Mouse (Mus musculus) thymus, postnatal 0 days (tissue): Measurements from ENCODE around the gene Mgat4d. TPM values are rescaled to one million over a fixed set of nuclear protein-coding genes. Genes with fewer than 3 reads are reported as not detected.

ENCODE experiments used
- polyA plus RNA-seq: library from polyadenylated mRNA; unstranded; fragments of >200 nt; fragmentation: Nextera tagmentation; extraction: Ambion mirVana; gene quantifications from 2 replicates; pipeline ENCODE4 v1.2.1, GENCODE M21; 2015

Mgat4d gene
- polyA plus RNA-seq, 1 experiment from 2014 or later, result not detected

Other genes starting within 250 kb of the Mgat4d start
- 1.2 and 1.4 TPM in 2 replicates for gene Tbc1d9, start 183.1 kb upstream of the Mgat4d start, polyA plus RNA-seq
- gene Gm10645, start 182.3 kb upstream of the Mgat4d start, polyA plus RNA-seq, result 0.56 and 0.90 TPM in 2 replicates
- 0.19 and 1.0 TPM in 2 replicates for gene Ucp1, start 58.1 kb upstream of the Mgat4d start, polyA plus RNA-seq
- gene Elmod2, start 16.0 kb upstream of the Mgat4d start, polyA plus RNA-seq, result 10.8 and 11.9 TPM in 2 replicates
- 0.05 TPM in 1 of 2 replicates, not detected in the other for gene Clgn, start 41.4 kb downstream of the Mgat4d start, polyA plus RNA-seq
- gene Scoc, start 109.9 kb downstream of the Mgat4d start, polyA plus RNA-seq, result 69.1 and 77.9 TPM in 2 replicates
- not detected in 2 replicates for gene Olfr370, start 187.3 kb downstream of the Mgat4d start, polyA plus RNA-seq
- gene Ndufb7, start 218.2 kb downstream of the Mgat4d start, polyA plus RNA-seq, result 503 and 517 TPM in 2 replicates